Mouse (Mus musculus) brain, embryonic 14.5 days (tissue): ENCODE data around the gene Ifitm10.
"Not testable (repeated sequence)": the region's sequence is repeated elsewhere in the genome, so short reads cannot be mapped to it uniquely, and the experiment has no call there.

ENCODE experiments used
- CTCF ChIP-seq: fragments of 200-500 bp; IDR thresholded peaks from 2 replicates; pipeline ENCODE4 v1.5.1; 2012; ENCODE audit warnings: inconsistent platforms, mild to moderate bottlenecking, moderate library complexity, borderline replicate concordance; ENCODE audit not compliant: insufficient read depth, insufficient read length; ENCODE audit errors: extremely low read depth
- POLR2A ChIP-seq: fragments of 200-500 bp; IDR thresholded peaks from 2 replicates; pipeline ENCODE4 v1.6.1; 2012; ENCODE audit warnings: mild to moderate bottlenecking, inconsistent platforms, borderline replicate concordance; ENCODE audit not compliant: poor library complexity, insufficient read depth, insufficient read length, severe bottlenecking; ENCODE audit errors: extremely low read depth

GRCm38 (mm10) chr7:142297018-142297417, 76.5 kb downstream of the Ifitm10 start, which contains the start of gene Krtap5-1:
- TF ChIP-seq POLR2A, CTCF: not testable (repeated sequence)
